Mouse (Mus musculus) left cerebral cortex, postnatal 14 days (tissue): ENCODE measurements around the gene Gm49486. TPM values are rescaled to one million over a fixed set of nuclear protein-coding genes. Genes with fewer than 3 reads are reported as not detected.

Experiments used
- DNase-seq, 2 experiments: peaks; one replicate each; pipeline ENCODE4 v3.0.0; 2021 to 2022; ENCODE audit warnings: low spot score in 2 of 2, mixed read lengths in 1 of 2
- intact Hi-C: fragments of 180-260 bp; cut with DNase I; formaldehyde crosslinking; loops from one replicate; pipeline ENCODE4 v1.15.1; 2025
- total RNA-seq, 2 experiments: library from RNA; stranded (reverse); gene quantifications; 2 replicates each; pipeline ENCODE4 v1.2.3; 2021

Gene Gm49486
- total RNA-seq, 2 experiments from 2014 or later: 0.94 to 1.2 TPM

DNA sequence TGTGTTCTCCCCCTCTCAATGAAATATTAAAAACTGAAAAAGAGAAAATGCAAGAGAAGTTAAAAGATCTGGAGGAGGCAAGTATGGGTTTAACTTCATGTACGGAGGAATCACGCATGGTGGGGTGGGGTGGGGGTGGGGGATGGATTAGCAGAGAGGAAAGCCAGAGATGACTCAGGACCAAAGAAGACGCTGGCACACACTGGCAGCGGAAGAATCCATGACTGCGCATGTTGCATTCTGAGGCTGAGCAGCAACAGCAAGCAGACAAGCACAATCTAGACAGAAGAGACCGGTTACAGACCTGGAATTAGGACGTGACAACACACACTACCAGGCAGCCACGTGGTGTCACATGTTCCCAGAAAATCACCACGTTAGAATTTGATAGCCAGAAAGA lies 63.6 kb downstream of the Gm49486 start:
- no peak for DNase-seq
- intact Hi-C loops: no loop called here

DNA sequence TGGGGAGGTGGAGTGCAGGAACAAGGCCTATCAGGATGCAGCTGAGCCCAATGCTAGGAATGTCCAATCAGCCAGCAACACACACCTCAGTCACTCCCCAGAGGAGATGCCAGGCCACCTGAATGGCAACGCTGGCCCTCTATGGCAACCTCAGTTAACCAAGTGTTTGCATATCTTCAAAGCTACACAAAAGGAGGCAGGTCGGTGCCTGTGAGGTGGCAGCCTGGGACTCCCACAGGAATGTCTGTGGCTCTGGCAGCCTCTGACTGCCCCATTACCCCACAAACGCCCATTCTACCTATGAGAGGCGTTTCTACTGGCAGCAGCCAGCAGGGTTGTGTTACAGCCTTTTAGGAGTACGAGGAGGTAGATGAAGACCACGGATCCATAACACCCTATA lies 69.4 kb downstream of the Gm49486 start:
- DNase-seq: no peak
- intact Hi-C loops: no loop called here

GRCm38 (mm10) chr15:79299563-79300155 lies 70.5 kb downstream of the Gm49486 start:
- intact Hi-C loops: no loop called here
- no peak for DNase-seq

- intact Hi-C loops: no loop called here
- no peak for DNase-seq
These were observed 74.5 kb downstream of the Gm49486 start for GRCm38 (mm10) chr15:79303725-79304124.

DNA sequence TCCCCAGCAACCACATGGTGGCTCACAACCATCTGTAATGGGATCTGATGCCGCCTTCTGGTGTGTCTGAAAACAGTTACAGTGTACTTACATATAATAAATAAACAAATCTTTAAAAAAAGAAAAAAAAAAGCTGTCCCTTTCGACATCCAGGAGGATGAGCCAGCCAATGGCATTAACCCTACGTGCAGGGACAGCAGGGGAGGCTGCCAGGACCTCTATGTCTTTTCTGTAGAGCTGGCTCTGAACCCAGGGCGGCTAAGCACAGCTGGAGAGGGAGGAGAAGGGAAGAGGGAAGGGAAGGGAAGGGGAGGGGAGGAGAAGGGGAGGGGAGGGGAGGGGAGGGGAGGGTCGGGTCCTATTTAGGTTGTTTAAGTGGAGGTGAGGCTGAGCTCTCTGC lies 75.6 kb downstream of the Gm49486 start:
- intact Hi-C loops: no loop called here
- DNase-seq: no peak

GRCm38 (mm10) chr15:79306043-79306637 lies 76.9 kb downstream of the Gm49486 start:
- no peak for DNase-seq
- intact Hi-C loops: no loop called here

Other genes starting within 250 kb of the Gm49486 start
- 10 to 100 TPM; 73.5 to 88.2 TPM for gene H1f0, start 200.9 kb upstream of the Gm49486 start, total RNA-seq
- gene Galr3, start 187.5 kb upstream of the Gm49486 start, total RNA-seq: under 1 TPM in 1 of 2 experiments, not detected in 1; 0.44 TPM
- 10 to 100 TPM; 17.3 to 18.6 TPM for gene Ankrd54, start 166.5 kb upstream of the Gm49486 start, total RNA-seq
- gene Eif3l, start 154.2 kb upstream of the Gm49486 start, total RNA-seq: 10 to 100 TPM; 80.6 to 81.3 TPM
- 10 to 100 TPM; 22.1 to 27.8 TPM for gene Micall1, start 120.5 kb upstream of the Gm49486 start, total RNA-seq
- gene Polr2f, start 88.4 kb upstream of the Gm49486 start, total RNA-seq: 100 to 1,000 TPM; 109 to 114 TPM
- 10 to 100 TPM; 10.8 to 13.3 TPM for gene 1700088E04Rik, start 88.1 kb upstream of the Gm49486 start, total RNA-seq
- 10 to 100 TPM; 24.0 to 35.5 TPM for gene Sox10, start 64.2 kb upstream of the Gm49486 start, total RNA-seq
- gene Pick1, start 218 bp upstream of the Gm49486 start, total RNA-seq: 10 to 100 TPM; 52.0 to 56.4 TPM
- gene Slc16a8, start 25.4 kb downstream of the Gm49486 start, total RNA-seq: not detected
- 1 to 10 TPM; 3.3 to 7.0 TPM for gene Baiap2l2, start 56.1 kb downstream of the Gm49486 start, total RNA-seq
- 10 to 100 TPM; 21.5 to 23.0 TPM for gene Pla2g6, start 99.0 kb downstream of the Gm49486 start, total RNA-seq
- gene Maff, start 117.2 kb downstream of the Gm49486 start, total RNA-seq: 1 to 10 TPM; 1.4 to 2.6 TPM
- gene Tmem184b, start 174.2 kb downstream of the Gm49486 start, total RNA-seq: 10 to 100 TPM; 56.2 to 56.8 TPM
- gene Csnk1e, start 226.2 kb downstream of the Gm49486 start, total RNA-seq: 100 to 1,000 TPM; 142 to 166 TPM